ENCODE assay signal across 7 mouse cellular contexts in the genomic region with DNA sequence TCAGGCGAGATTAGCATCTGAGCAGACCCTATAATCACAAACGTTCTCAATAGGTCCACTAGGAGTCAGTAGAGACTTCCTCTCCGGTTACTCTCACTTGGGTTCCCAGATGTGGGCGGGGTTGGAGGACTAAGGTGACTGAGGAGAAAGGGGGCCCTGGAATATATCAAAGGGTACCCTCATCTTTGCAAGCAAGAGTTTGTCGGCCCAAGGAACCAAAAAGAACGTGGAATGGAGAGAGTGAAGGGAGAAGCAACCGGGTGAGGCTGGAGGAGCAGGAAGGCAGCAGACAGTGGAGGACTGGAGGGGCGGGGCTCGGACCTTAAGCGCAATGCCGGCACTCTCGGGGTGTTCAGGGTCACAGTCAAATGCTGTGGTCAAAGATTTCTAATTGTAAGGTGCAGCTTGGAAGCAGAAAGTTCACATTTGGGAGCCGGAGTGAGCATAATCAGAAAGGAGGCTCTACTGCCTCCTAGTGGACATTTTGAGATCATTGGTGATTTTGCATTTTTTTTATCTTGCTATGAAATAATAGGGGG.
DNase-seq lines count a peak whose midpoint lies in the region; ATAC-seq and TF ChIP-seq lines count a peak whose summit lies in the region.

No protein-coding gene starts in this region.

- H3K27ac ChIP-seq in cortical plate, adult 2 months (ENCODE audit: insufficient read depth, low read length): no peak overlapping the region
- peak overlapping the region; percentile 54; the same call in 1 of the 2 replicates for H3K27ac ChIP-seq in intestine, embryonic 14.5 days (ENCODE audit: low read depth)

- TF ChIP-seq POLR2A in cortical plate, adult 2 months (IDR thresholded peaks at IDR 0.05; ENCODE audit: extremely low read depth, insufficient read depth, low read length): no peak

- H3K4me1 ChIP-seq in cortical plate, adult 2 months (ENCODE audit: control insufficient read depth, insufficient read depth, low read length): no peaks in the 10 kb centered on the region
- H3K4me1 ChIP-seq in intestine, embryonic 14.5 days (replicated peaks; ENCODE audit: control insufficient read depth, insufficient read depth, low read length): no peaks in the 10 kb centered on the region

- H3K4me3 ChIP-seq in cortical plate, adult 2 months (ENCODE audit: insufficient read depth, low read length): peak overlapping the region; percentile 31
- H3K4me3 ChIP-seq in intestine, embryonic 14.5 days (ENCODE audit: low read depth, low read length): peak overlapping the region; percentile 57

- intact Hi-C loops in left cerebral cortex, postnatal 25 days (cut with DNase I): loop anchor here (1.0 to 5.0 kb wide), 3 partner anchors 87 to 389 kb away; no protein-coding TSS in a partner anchor

- DNase-seq in adipocyte (ENCODE audit: low spot score): peak; percentile 91
- peak; percentile 40 for DNase-seq in gastrocnemius, postnatal 25 days
- peak; percentile 88 for DNase-seq in intestine, embryonic 14.5 days (ENCODE audit: low spot score)
- DNase-seq in left cerebral cortex, postnatal 25 days (ENCODE audit: low spot score in 2 of 2): peak; percentile 66 to 77
- DNase-seq in right cerebral cortex, postnatal 14 days: peak; percentile 26

- H3K27me3 ChIP-seq in intestine, embryonic 14.5 days (replicated peaks; ENCODE audit: control insufficient read depth, insufficient read depth, low read length): no peaks in the 10 kb centered on the region

- peak overlapping the region; percentile 42 for H3K9ac ChIP-seq in intestine, embryonic 14.5 days (ENCODE audit: low read length)

- WGBS in intestine, embryonic 14.5 days: under 1% methylated on average over 13 of the region's 13 CpGs

- peak overlapping the region; percentile 89 for H3K4me2 ChIP-seq in intestine, embryonic 14.5 days (ENCODE audit: low read length)

- peak; percentile 71 for TF ChIP-seq CTCF in cortical plate, adult 2 months (IDR thresholded peaks at IDR 0.05; ENCODE audit: extremely low read depth, insufficient read depth, low read length)

- no peaks in the 10 kb centered on the region for H3K36me3 ChIP-seq in intestine, embryonic 14.5 days (ENCODE audit: control insufficient read depth, insufficient read depth, low read length)

- ATAC-seq in intestine, embryonic 14.5 days (replicated peaks; ENCODE audit: low FRiP score, low TSS enrichment, low read depth): peak; percentile 89; the same call in 1 of the 2 replicates
- ATAC-seq in megakaryocyte-erythroid progenitor cell, adult 5-6 weeks (replicated peaks; ENCODE audit: low FRiP score, low TSS enrichment, poor library complexity, severe bottlenecking): peak; percentile 79

- H3K9me3 ChIP-seq in intestine, embryonic 14.5 days (ENCODE audit: control insufficient read depth, low read length): no peaks in the 10 kb centered on the region

Comparison
In these comparisons a context has a peak if more than half of its experiments do, and no peak if none do; other contexts are left out.
1. DNase-seq: peak in every context shown above with its lines; median percentile 91 in adipocyte; 88 in intestine, embryonic 14.5 days; 72 in left cerebral cortex, postnatal 25 days; 40 in gastrocnemius, postnatal 25 days; 26 in right cerebral cortex, postnatal 14 days.